Mouse (Mus musculus) liver, embryonic 13.5 days (tissue): ENCODE measurements around the gene B3galt4. TPM values are rescaled to one million over a fixed set of nuclear protein-coding genes. Genes with fewer than 3 reads are reported as not detected.

ENCODE experiments used
- ATAC-seq: fragments of 200-750 bp; cut with Nextera tagmentation; 2 replicates; pipeline ENCODE4 v1.8.0; 2017; ENCODE audit warnings: low read depth, mild to moderate bottlenecking, moderate number of reproducible peaks, moderate library complexity
- DNase-seq: peaks from one replicate; pipeline ENCODE4 v3.0.0; 2022
- H3K27ac ChIP-seq: fragments of 300-500 bp; sonication (generic); 2 replicates; pipeline ENCODE4 v1.5.1; 2015; ENCODE audit warnings: moderate library complexity, mild to moderate bottlenecking, inconsistent platforms
- H3K27me3 ChIP-seq: fragments of 300-500 bp; sonication (generic); 2 replicates; pipeline ENCODE4 v1.6.1; 2015; ENCODE audit warnings: mild to moderate bottlenecking, inconsistent platforms
- H3K36me3 ChIP-seq: fragments of 300-500 bp; sonication (generic); 2 replicates; pipeline ENCODE4 v1.6.1; 2015; ENCODE audit warnings: mild to moderate bottlenecking, inconsistent platforms
- H3K4me1 ChIP-seq: fragments of 300-500 bp; sonication (generic); replicated peaks from 2 replicates; pipeline ENCODE4 v1.6.1; 2015; ENCODE audit warnings: inconsistent platforms
- H3K4me2 ChIP-seq: fragments of 300-500 bp; sonication (generic); 2 replicates; pipeline ENCODE4 v1.6.1; 2015; ENCODE audit warnings: inconsistent platforms, mild to moderate bottlenecking, moderate library complexity
- H3K4me3 ChIP-seq: fragments of 300-500 bp; sonication (generic); replicated peaks from 2 replicates; pipeline ENCODE4 v1.5.1; 2015; ENCODE audit warnings: mild to moderate bottlenecking, inconsistent platforms
- H3K9ac ChIP-seq: fragments of 300-500 bp; sonication (generic); 2 replicates; pipeline ENCODE4 v1.6.1; 2015; ENCODE audit warnings: mild to moderate bottlenecking, inconsistent platforms
- H3K9me3 ChIP-seq: fragments of 300-500 bp; sonication (generic); replicated peaks from 2 replicates; pipeline ENCODE4 v1.6.1; 2016; ENCODE audit warnings: inconsistent platforms
- WGBS: fragments of 180-500 bp; shearing (Covaris S2); methylation state at CpG from one replicate; pipeline ENCODE4 v1.1.7; 2015; ENCODE audit not compliant: insufficient replicate concordance; 5-methylcytosine and 5-hydroxymethylcytosine counted together
- polyA plus RNA-seq: library from polyadenylated mRNA; unstranded; fragments of >200 nt; fragmentation: Nextera tagmentation; extraction: Ambion mirVana; gene quantifications from 2 replicates; pipeline ENCODE4 v1.2.1, GENCODE M21; 2015

B3galt4 gene
- polyA plus RNA-seq, 1 experiment from 2014 or later = 2.3 TPM

DNA sequence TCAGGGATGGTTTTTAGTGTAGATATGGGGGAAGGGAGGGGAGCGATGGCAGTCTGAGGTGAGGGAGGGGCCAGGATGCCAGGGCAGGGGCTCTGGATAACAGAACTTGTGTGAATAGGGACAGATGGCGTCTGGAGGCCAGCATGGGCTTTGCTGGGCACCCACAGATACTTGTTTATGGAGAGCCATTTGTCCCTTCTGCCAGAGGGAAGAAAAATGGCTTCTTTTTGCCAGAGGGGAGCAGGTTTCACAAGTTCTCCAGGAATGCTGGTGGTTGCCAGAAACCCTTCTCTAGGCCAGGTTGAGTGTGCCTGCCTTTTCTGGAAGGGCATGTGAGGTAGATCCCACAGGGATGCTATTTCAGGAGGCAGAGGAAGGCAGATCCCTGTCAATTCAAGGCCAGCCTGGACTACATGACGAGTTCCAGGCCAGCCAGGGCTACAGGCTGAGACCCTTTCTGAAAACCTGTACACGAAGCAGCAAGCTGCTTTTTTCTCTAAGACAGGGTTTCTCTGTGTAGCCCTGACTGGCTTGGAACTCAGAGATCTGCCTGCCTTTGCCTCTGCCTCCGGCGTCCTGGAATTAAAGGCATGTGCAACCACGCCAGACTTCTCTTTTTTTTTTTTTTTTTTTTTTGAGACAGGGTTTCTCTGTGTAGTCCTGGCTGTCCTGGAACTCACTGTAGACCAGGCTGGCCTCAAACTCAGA is 50.9 kb downstream of the B3galt4 start:
- no peaks in the 10 kb centered on the region for H3K27me3 ChIP-seq
- peak; percentile 31 for ATAC-seq
- H3K9me3 ChIP-seq = no peaks in the 10 kb centered on the region
- peak overlapping the region; percentile 59 for H3K9ac ChIP-seq
- H3K36me3 ChIP-seq = no peaks in the 10 kb centered on the region
- H3K27ac ChIP-seq = peak overlapping the region; percentile 93
- WGBS = 55% methylated on average over 7 of the region's 7 CpGs
- H3K4me1 ChIP-seq = peaks cover 80% of the 10 kb centered on the region
- DNase-seq = no peak
- peak overlapping the region; percentile 19 for H3K4me2 ChIP-seq
- H3K4me3 ChIP-seq = no peak overlapping the region

Other genes with a start within 250 kb of the B3galt4 start
- gene March2, start 232.8 kb downstream of the B3galt4 start, polyA plus RNA-seq = 214 and 231 TPM in 2 replicates
- gene Rab11b, start 191.0 kb downstream of the B3galt4 start, polyA plus RNA-seq = 117 and 123 TPM in 2 replicates
- 18.9 and 20.2 TPM in 2 replicates for gene Angptl4, start 169.7 kb downstream of the B3galt4 start, polyA plus RNA-seq
- gene Kank3, start 141.0 kb downstream of the B3galt4 start, polyA plus RNA-seq = 8.1 and 8.9 TPM in 2 replicates
- gene Rps28, start 126.9 kb downstream of the B3galt4 start, polyA plus RNA-seq = 614 and 696 TPM in 2 replicates
- gene Ndufa7, start 126.9 kb downstream of the B3galt4 start, polyA plus RNA-seq = 250 and 284 TPM in 2 replicates
- gene Cd320, start 108.4 kb downstream of the B3galt4 start, polyA plus RNA-seq = 19.9 and 22.0 TPM in 2 replicates
- not detected in 2 replicates for gene Gm7029, start 77.7 kb downstream of the B3galt4 start, polyA plus RNA-seq
- 6.9 and 7.6 TPM in 2 replicates for gene Kifc1, start 60.8 kb downstream of the B3galt4 start, polyA plus RNA-seq
- gene Platr17, start 46.4 kb downstream of the B3galt4 start, polyA plus RNA-seq = 0.60 and 0.91 TPM in 2 replicates
- gene Daxx, start 42.1 kb downstream of the B3galt4 start, polyA plus RNA-seq = 25.5 and 27.6 TPM in 2 replicates
- gene Tapbp, start 35.6 kb downstream of the B3galt4 start, polyA plus RNA-seq = 27.6 and 30.5 TPM in 2 replicates
- gene Zbtb22, start 35.6 kb downstream of the B3galt4 start, polyA plus RNA-seq = 10.1 and 10.7 TPM in 2 replicates
- 7.1 and 7.4 TPM in 2 replicates for gene Rgl2, start 21.9 kb downstream of the B3galt4 start, polyA plus RNA-seq
- gene Pfdn6, start 11.1 kb downstream of the B3galt4 start, polyA plus RNA-seq = 153 and 157 TPM in 2 replicates
- 30.1 and 34.9 TPM in 2 replicates for gene Wdr46, start 10.8 kb downstream of the B3galt4 start, polyA plus RNA-seq
- gene Vps52, start 4.3 kb upstream of the B3galt4 start, polyA plus RNA-seq = 27.7 and 30.1 TPM in 2 replicates
- gene Rps18, start 4.5 kb upstream of the B3galt4 start, polyA plus RNA-seq = 1,343 and 1,499 TPM in 2 replicates
- 80.9 and 88.3 TPM in 2 replicates for gene H2-K1, start 48.9 kb upstream of the B3galt4 start, polyA plus RNA-seq
- 5.2 and 5.4 TPM in 2 replicates for gene Ring1, start 73.2 kb upstream of the B3galt4 start, polyA plus RNA-seq
- 25.2 and 25.7 TPM in 2 replicates for gene H2-Ke6, start 76.6 kb upstream of the B3galt4 start, polyA plus RNA-seq
- 71.7 and 76.7 TPM in 2 replicates for gene Slc39a7, start 80.2 kb upstream of the B3galt4 start, polyA plus RNA-seq
- gene Rxrb, start 80.3 kb upstream of the B3galt4 start, polyA plus RNA-seq = 18.2 and 18.6 TPM in 2 replicates
- 0.32 and 0.54 TPM in 2 replicates for gene Col11a2, start 87.9 kb upstream of the B3galt4 start, polyA plus RNA-seq
- 0.39 and 0.41 TPM in 2 replicates for gene H2-Oa, start 140.9 kb upstream of the B3galt4 start, polyA plus RNA-seq
- gene H2-DMa, start 168.1 kb upstream of the B3galt4 start, polyA plus RNA-seq = 4.4 and 5.2 TPM in 2 replicates
- gene Brd2, start 171.1 kb upstream of the B3galt4 start, polyA plus RNA-seq = 42.0 and 53.3 TPM in 2 replicates
- 0.31 and 0.36 TPM in 2 replicates for gene H2-DMb2, start 191.8 kb upstream of the B3galt4 start, polyA plus RNA-seq
- gene H2-DMb1, start 201.6 kb upstream of the B3galt4 start, polyA plus RNA-seq = 0.54 and 0.62 TPM in 2 replicates
- gene Tap1, start 236.1 kb upstream of the B3galt4 start, polyA plus RNA-seq = 2.4 and 3.2 TPM in 2 replicates
- 6.6 and 7.7 TPM in 2 replicates for gene Psmb9, start 236.3 kb upstream of the B3galt4 start, polyA plus RNA-seq
- 15.3 and 18.0 TPM in 2 replicates for gene Psmb8, start 246.2 kb upstream of the B3galt4 start, polyA plus RNA-seq